12 mouse cellular contexts compared by ENCODE assay signal in the genomic region with DNA sequence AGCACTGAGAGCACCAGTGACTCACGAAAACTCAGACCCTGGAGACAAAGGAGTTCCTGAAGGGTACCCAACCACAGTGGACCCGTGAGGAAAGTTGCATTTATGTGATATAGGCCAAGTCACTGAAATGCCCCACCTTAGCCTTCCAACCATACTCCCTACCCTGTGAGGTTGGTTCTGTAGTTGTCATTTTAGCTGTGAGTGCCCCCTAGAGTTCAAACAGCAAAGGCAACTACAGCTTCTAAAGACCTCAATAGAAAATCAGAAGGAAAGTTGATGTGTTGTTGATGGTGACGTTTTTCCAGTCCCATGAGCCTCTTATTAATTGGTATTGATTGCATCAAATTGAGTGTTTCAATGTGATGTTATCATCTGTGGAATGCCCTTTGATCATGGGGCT. TPM values are rescaled to one million over a fixed set of nuclear protein-coding genes. Genes with fewer than 3 reads are reported as not detected.
A peak's percentile ranks its signal among the peaks of the same experiment; 100 is the strongest.
DNase-seq lines count a peak whose midpoint lies in the region; ATAC-seq lines count a peak whose summit lies in the region.
"Had no signal": no experiment of that assay in that cellular context is flagged by ENCODE, and none has a peak within 500 bp of the region (broad histone marks: within the 10 kb centered on the region; RNA-seq: fewer than 3 reads in every experiment).

No protein-coding gene starts in this region.

- H3K27me3 ChIP-seq in kidney, embryonic 15.5 days = no peaks in the 10 kb centered on the region
- H3K27me3 ChIP-seq: hindbrain, embryonic 12.5 days had no signal

- no peak overlapping the region for H3K9ac ChIP-seq in kidney, embryonic 15.5 days
- H3K9ac ChIP-seq: hindbrain, embryonic 12.5 days had no signal

- no peak for ATAC-seq in kidney, embryonic 15.5 days (replicated peaks; ENCODE audit: low FRiP score)
- peak; percentile 36 for ATAC-seq in activated CD4-positive, CD25-positive, alpha-beta regulatory T cell, adult 4 months
- peak; percentile 82 for ATAC-seq in megakaryocyte-erythroid progenitor cell, adult 5-6 weeks (replicated peaks; ENCODE audit: low FRiP score, low TSS enrichment, poor library complexity, severe bottlenecking)

- H3K4me1 ChIP-seq in kidney, embryonic 15.5 days = no peaks in the 10 kb centered on the region
- H3K4me1 ChIP-seq: hindbrain, embryonic 12.5 days had no signal

- no peak overlapping the region for H3K4me2 ChIP-seq in kidney, embryonic 15.5 days
- H3K4me2 ChIP-seq: hindbrain, embryonic 12.5 days had no signal

- DNase-seq in adrenal gland, postnatal 10 days = peak; percentile 11
- no peak for DNase-seq in adrenal gland, postnatal 25 days
- DNase-seq in kidney, postnatal 14 days = peak; percentile 7
- DNase-seq in left cerebral cortex, postnatal 4 days = no peak
- DNase-seq in right cerebral cortex, postnatal 25 days = no peak

- H3K9me3 ChIP-seq in kidney, embryonic 15.5 days (replicated peaks) = no peaks in the 10 kb centered on the region
- H3K9me3 ChIP-seq: hindbrain, embryonic 12.5 days had no signal

- no peak overlapping the region for H3K4me3 ChIP-seq in kidney, embryonic 15.5 days (replicated peaks)
- H3K4me3 ChIP-seq: hindbrain, embryonic 12.5 days had no signal

- WGBS in kidney, embryonic 15.5 days = 72% methylated on average over 3 of the region's 3 CpGs

- no peaks in the 10 kb centered on the region for H3K36me3 ChIP-seq in kidney, embryonic 15.5 days
- H3K36me3 ChIP-seq: hindbrain, embryonic 12.5 days had no signal

- no peak overlapping the region for H3K27ac ChIP-seq in kidney, embryonic 15.5 days
- H3K27ac ChIP-seq: hindbrain, embryonic 12.5 days had no signal

- intact Hi-C loops in left cerebral cortex, postnatal 4 days (cut with DNase I) = no loop called here

RNA-seq across cellular contexts. Expression of a gene that starts 39.8 kb away (rescaled TPM):
- 1 to 10 TPM; 3.3 to 3.9 TPM for total RNA-seq in adrenal gland, postnatal 10 days (2021)
- 2.4 and 4.2 TPM in 2 replicates for total RNA-seq in adrenal gland, postnatal 25 days (2021)
- 2.1 and 2.5 TPM in 2 replicates for polyA plus RNA-seq in kidney, embryonic 15.5 days (2015; fragmentation: Nextera tagmentation; extraction: Ambion mirVana)
- 1 to 10 TPM; 4.1 to 4.6 TPM for polyA plus RNA-seq in activated CD4-positive, CD25-positive, alpha-beta regulatory T cell, adult 4 months (2017; shearing (Covaris generic))
- total RNA-seq in megakaryocyte-erythroid progenitor cell, adult 5-6 weeks (2014; fragmentation: Nextera tagmentation) = 15.3 and 24.2 TPM in 2 replicates
- total RNA-seq in megakaryocyte-erythroid progenitor cell, adult 5-6 weeks (2017) = 33.5 and 38.0 TPM in 2 replicates
- total RNA-seq in left cerebral cortex, postnatal 4 days (2021) = under 1 TPM; 0.26 to 0.50 TPM

RNA-seq across cellular contexts. Expression of a gene that starts 55.6 kb away (rescaled TPM):
- total RNA-seq in adrenal gland, postnatal 10 days (2021) = 1 to 10 TPM in 1 of 2 experiments, under 1 TPM in 1; 0.60 to 2.0 TPM
- total RNA-seq in adrenal gland, postnatal 25 days (2021) = not detected in 2 replicates
- 0.30 and 0.66 TPM in 2 replicates for polyA plus RNA-seq in kidney, embryonic 15.5 days (2015; fragmentation: Nextera tagmentation; extraction: Ambion mirVana)
- not detected for polyA plus RNA-seq in activated CD4-positive, CD25-positive, alpha-beta regulatory T cell, adult 4 months (2017; shearing (Covaris generic))
- not detected in 2 replicates for total RNA-seq in megakaryocyte-erythroid progenitor cell, adult 5-6 weeks (2014; fragmentation: Nextera tagmentation)
- 0.28 TPM in 1 of 2 replicates, not detected in the other for total RNA-seq in megakaryocyte-erythroid progenitor cell, adult 5-6 weeks (2017)
- not detected for total RNA-seq in left cerebral cortex, postnatal 4 days (2021)
- polyA plus RNA-seq: C2C12; cortical plate, adult 2 months; urinary bladder, adult 2 months had no signal

RNA-seq across cellular contexts. Expression of a gene that starts 56.0 kb away (rescaled TPM):
- under 1 TPM; 0.24 to 0.36 TPM for total RNA-seq in adrenal gland, postnatal 10 days (2021)
- total RNA-seq in adrenal gland, postnatal 25 days (2021) = 0.24 TPM in 1 of 2 replicates, not detected in the other
- polyA plus RNA-seq in kidney, embryonic 15.5 days (2015; fragmentation: Nextera tagmentation; extraction: Ambion mirVana) = 0.09 and 0.24 TPM in 2 replicates
- polyA plus RNA-seq in activated CD4-positive, CD25-positive, alpha-beta regulatory T cell, adult 4 months (2017; shearing (Covaris generic)) = under 1 TPM; 0.19 to 0.44 TPM
- 2.2 TPM in 1 of 2 replicates, not detected in the other for total RNA-seq in megakaryocyte-erythroid progenitor cell, adult 5-6 weeks (2014; fragmentation: Nextera tagmentation)
- 0.19 and 0.28 TPM in 2 replicates for total RNA-seq in megakaryocyte-erythroid progenitor cell, adult 5-6 weeks (2017)
- under 1 TPM in 1 of 2 experiments, not detected in 1; 0.18 TPM for total RNA-seq in left cerebral cortex, postnatal 4 days (2021)
- polyA plus RNA-seq: C2C12; hindbrain, embryonic 12.5 days had no signal

Comparison
In these comparisons a context has a peak if more than half of its experiments do, and no peak if none do; other contexts are left out.
1. DNase-seq: peak in adrenal gland, postnatal 10 days (single experiment) and kidney, postnatal 14 days (single experiment); none in adrenal gland, postnatal 25 days (single experiment), left cerebral cortex, postnatal 4 days (single experiment) and right cerebral cortex, postnatal 25 days (single experiment).